Mouse (Mus musculus) CD4-positive naive resting alpha-beta T cell, adult 57 days (primary cell): ENCODE measurements around the gene Skp2. TPM values are rescaled to one million over a fixed set of nuclear protein-coding genes. Genes with fewer than 3 reads are reported as not detected.

Experiments used
- total RNA-seq: library from RNA; stranded (reverse); gene quantifications from one replicate; pipeline ENCODE4 v1.2.4, GENCODE M21; 2023

Skp2 gene
- total RNA-seq: 3.4 TPM

GRCm38 (mm10) chr15:9155325-9155724 is at the start of gene Skp2:
TSS of gene Skp2 (minus strand) at chr15:9155425.

GRCm38 (mm10) chr15:9140252-9140680 is 15.0 kb downstream of the Skp2 start, which contains the start of gene Lmbrd2:
TSS of gene Lmbrd2 (plus strand) at chr15:9140550.

GRCm38 (mm10) chr15:9070912-9071555 is 84.2 kb downstream of the Skp2 start, which contains the start of gene Nadk2:
TSS of gene Nadk2 (plus strand) at chr15:9071260.

Other genes with a start within 250 kb of the Skp2 start
- gene Ranbp3l, start 187.5 kb downstream of the Skp2 start, total RNA-seq: not detected
- gene Nadk2, start 84.2 kb downstream of the Skp2 start, total RNA-seq: 13.2 TPM
- gene Lmbrd2, start 14.9 kb downstream of the Skp2 start, total RNA-seq: 10.1 TPM
- not detected for gene Ugt3a1, start 121.5 kb upstream of the Skp2 start, total RNA-seq
- not detected for gene Ugt3a2, start 180.1 kb upstream of the Skp2 start, total RNA-seq